Mouse (Mus musculus): Measurements from ENCODE around the gene Reep3.

The Reep3 gene

DNA sequence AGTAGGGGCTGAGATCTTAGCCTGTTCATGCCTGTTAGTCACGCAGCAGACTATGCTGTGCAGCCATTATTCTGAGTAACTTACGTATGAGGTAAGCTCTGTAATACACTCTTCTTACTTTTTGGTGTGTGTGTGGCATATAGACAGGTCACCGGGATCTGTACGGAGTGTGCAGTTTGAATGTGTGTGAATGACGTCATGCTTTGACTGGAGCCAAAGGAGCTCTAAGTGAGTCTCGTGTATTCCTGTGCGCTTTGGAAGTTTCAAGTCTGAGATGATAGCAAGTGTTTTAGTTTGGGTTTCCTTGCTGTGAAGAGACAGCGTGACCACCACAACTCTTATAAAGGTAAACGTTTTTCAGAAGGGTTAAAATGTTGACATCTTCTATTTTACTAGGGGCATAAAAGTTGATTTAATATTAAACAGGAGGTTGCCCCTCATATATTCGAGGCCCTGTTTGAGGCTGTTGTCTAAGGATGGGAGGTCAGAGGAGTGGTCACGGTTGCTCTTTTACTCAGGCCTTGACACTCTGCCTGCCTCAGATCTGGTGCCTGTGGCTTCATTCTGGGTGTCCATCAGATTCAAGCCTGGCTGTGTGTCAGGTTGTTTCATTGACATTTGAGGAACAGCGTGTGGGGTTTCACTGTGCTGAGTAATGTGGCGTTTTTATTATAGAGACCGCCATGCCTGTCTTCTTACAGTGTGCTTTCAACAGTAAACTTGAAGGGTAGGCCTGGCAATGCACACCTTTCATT, 14.5 kb upstream of the Reep3 start:
- no peak for DNase-seq (ENCODE audit: low spot score)

DNA sequence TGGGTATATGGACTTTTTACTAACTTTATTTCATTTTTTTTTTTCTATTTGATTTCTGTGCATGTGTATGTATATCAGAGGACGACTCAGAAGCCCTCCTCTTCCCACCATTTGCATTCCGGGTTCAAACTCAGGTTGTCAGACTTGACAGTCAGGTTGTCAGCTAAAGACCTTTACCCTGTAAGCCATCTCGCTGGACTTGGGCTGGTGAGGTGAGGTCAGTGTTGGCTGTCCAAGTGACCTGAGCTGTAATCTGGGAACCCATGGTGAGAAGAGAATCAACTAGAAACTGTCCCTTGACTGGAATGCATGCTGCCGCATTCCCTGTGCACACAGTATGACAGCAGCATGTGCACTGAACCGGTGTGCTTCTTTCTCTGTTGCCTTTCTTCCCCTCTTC, 12.9 kb upstream of the Reep3 start:
- DNase-seq (ENCODE audit: low spot score), result no peak

DNA sequence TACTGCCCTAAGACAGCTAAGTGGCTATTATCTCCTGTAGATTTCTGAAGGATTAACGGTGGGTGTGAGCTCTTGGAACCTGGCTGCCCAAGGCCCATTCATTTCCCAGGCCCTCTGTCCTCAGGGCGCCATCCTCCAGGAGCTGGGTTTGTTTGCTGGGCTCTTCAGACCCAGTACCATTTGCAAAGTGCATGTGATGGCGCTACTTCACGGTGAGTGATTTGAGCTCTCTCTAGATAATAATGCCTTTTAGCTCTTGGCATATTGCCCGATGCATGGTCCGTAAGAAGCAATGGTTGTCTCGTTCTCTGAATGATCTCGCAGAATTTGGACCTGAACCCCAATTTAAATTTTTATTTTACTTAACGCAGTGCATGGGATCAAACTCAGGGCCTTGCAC, 11.4 kb upstream of the Reep3 start:
- no peak for DNase-seq (ENCODE audit: low spot score)

- DNase-seq (ENCODE audit: low spot score), result no peak
Measured at GRCm38 (mm10) chr10:67107017-67107761, 10.4 kb upstream of the Reep3 start.

DNA sequence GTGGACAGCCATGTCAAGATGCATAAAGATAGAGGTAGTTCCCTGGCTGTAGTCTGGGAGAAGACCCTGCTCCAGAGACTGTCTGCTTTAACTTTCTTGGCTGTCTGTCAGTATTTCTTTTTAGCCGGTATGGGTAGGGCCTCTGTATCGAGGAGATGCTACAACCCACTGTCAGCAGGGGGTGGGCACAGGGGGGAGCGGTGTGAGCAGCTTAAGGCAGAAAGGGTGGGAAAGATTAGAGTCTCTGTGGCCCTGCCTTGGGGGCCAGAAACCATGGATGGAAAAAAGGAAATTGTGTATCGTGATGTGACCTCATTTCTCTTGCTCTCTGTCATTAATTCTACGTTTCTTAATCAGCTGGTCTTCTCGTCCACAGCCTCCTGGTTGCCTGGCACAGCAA, 9.7 kb upstream of the Reep3 start:
- no peak for DNase-seq (ENCODE audit: low spot score)

DNA sequence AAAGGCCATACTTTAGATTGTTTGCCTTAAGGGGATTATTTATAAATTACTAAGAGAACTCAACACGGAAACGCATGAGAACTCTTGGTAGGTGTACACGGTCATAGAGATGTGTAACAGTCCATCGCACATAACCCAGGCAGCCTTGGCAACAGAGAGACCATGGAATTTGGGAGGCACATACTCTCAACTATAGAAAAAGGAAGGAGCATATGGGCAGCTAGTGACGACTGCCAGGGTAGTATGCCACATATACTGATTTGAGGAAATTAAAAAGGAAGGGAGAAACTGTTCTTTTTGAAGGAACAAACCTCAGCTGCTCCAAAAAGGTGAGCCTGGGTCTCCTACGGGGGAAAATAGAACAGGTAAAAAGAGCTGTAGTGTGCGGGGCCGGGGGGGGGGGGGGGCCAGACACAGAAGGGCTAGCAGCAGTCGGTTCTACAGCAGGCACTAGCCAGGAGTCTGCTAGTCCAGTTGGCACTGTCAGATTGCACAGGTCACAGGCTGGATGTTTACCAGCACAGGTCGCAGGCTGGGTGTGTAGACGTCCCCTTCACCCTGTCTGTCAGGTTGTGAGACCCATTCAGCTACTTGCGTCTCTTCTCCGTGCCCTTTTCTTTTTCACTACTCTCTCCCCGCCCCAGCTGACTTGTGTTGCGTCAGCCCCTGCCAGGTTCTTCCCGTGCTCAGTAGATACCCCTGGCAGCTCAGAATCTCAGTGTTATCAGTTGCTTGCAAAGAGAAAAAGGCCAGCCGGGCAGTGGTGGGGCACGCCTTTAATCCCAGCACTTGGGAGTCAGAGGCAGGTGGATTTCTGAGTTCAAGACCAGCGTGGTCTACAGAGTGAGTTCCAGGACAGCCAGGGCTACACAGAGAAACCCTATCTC, 8.8 kb upstream of the Reep3 start:
- DNase-seq (ENCODE audit: low spot score), result no peak

GRCm38 (mm10) chr10:67104543-67104942, 7.8 kb upstream of the Reep3 start:
- no peak for DNase-seq (ENCODE audit: low spot score)

DNA sequence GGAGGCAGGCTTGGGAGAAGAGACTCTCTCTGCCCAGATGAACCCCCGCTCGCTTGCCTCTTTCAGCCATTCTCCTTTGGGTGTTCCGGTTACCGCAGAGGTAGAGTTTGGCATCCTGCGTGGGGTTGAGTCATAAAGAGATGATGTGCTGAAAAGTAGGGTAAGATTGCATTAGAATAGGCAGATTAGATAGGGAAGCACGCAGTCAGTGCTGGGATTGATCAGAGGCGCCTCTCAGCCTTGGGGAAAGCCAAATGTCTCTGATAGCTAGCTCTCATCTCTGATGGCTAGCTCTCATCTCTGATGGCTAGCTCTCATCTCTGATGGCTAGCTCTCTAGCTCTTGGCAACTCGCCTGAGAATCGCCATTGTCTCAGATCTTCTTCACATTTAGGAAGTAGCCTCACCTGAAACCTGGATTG, 4.1 kb upstream of the Reep3 start:
- no peak for DNase-seq (ENCODE audit: low spot score)

DNA sequence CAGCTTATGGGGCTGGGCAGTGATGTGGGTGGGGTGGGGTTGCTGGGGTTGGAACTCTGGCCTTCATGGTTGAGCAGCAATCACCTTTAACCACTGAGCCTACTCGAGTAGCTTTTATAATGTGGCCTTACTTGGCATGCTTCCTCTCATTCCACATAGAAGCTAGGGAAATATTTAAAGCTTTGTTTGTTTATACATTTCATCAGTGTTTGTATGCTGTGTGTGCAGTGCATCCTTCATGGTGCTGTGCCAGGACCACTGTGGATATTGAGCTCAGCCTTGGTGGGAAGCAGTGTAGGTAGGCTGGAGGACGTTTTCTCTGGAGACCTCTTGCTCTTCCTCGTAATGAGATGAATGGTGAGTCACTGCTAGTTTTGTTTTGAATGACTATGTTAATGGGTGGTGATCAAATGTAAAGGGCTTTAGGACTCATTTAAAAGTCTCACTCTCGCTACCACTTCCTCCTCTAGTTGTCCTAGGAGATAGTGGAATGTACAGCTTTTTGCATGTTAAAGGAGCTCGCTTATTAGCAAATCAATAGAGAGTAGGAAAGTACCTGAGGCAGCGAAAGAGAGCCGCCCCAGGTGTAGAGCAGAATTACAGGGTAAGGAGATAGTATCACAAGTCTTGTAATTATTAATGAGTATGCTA, 3.4 kb upstream of the Reep3 start:
- DNase-seq (ENCODE audit: low spot score), result no peak

DNA sequence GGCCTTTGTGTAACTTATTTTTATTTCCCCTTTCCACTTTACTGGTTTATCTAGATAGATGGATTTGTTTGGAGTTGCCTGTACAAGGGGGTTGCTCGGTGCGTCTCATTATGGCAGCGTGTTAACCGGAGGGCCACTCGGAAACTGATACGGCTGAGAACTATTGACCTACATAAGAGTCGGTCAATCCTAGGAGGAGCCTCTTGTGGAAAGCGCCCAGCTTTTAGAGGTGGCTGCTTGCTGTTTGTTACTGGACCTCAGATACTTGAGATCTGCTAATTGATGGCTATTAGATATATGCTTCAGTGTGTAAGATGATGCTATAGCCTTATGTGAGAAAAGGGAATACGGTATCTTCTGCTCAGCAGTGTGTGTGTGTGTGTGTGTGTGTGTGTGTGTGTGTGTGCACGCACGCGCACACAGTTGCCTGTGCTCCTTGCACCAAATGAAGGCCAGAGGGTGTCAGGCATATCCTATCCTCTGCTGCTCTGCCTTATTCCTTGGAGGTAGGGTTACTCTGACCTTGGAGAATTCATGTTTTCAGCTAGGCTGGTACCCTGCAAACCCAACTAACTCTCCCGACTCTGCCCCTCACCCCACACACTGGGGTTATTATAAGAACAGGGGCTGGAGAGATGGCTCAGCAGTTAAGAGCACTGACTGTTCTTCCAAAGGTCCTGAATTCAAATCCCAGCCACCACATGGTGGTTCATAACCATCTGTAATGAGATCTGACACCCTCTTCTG, 2.6 kb upstream of the Reep3 start:
- no peak for DNase-seq (ENCODE audit: low spot score)

DNA sequence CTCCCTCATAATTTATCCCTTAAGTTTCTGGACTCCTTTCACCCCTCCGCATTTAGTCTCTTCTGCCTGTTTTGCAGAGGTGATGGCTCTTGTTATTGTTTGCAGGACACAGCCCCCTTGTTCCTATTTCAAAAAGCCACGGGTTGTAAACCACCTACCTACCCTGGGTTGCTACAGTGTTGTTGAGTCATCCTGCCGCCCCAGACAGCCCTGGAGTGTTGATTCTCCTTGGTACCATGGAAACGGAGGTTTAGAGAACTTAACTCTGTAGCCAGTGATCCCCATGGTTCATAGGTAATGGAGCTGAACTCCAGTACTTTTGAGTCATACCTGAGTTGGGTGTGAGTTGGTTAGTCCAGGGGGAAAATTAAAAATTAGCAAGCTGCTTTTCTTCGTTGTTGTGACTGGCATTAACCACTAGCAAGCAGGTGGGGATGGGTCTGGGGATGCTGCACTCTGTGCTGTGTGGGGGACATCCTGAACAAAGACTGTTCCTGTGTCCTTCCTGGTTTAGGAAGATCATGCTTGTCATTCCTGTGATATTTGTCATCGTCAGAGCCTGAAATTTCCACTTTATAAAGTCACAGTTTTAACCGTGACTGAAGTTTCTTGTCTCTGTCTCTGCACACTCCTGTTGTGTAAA, 1.8 kb upstream of the Reep3 start:
- DNase-seq (ENCODE audit: low spot score), result no peak

DNA sequence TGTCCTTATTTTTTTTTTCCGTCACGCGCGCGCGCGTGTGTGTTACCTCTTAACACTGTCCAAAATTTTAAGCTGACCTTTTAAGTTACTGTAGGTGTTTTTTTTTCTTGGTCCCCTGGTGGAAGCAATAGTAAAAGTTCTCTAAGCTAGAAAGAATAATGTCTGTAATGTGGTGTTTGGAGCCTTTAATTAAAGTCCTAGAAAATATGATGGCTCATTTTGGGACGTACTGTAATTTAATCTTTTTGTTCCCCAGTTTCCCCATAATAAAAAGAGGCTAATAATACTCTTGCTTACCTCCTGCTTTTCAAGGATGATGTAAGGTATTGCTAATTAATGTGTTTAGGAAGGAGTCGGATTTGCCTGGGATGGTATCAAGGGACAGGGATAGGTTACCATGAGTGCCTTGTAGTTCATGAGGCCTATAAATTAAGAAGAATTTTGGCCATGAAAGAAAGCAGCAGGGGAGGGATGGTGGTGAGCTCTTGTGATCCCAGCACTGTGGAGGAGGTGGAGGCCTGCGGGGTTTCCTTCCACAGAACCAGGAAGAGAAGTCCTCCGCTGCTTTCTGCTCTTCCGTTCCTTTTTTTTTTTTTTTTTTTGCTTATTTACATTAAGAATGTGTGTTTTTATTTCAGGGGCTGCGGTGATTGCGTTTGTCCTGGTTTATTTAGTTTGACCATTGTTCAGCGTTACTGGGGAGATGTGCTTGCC, 849 bp upstream of the Reep3 start:
- no peak for DNase-seq (ENCODE audit: low spot score)

DNA sequence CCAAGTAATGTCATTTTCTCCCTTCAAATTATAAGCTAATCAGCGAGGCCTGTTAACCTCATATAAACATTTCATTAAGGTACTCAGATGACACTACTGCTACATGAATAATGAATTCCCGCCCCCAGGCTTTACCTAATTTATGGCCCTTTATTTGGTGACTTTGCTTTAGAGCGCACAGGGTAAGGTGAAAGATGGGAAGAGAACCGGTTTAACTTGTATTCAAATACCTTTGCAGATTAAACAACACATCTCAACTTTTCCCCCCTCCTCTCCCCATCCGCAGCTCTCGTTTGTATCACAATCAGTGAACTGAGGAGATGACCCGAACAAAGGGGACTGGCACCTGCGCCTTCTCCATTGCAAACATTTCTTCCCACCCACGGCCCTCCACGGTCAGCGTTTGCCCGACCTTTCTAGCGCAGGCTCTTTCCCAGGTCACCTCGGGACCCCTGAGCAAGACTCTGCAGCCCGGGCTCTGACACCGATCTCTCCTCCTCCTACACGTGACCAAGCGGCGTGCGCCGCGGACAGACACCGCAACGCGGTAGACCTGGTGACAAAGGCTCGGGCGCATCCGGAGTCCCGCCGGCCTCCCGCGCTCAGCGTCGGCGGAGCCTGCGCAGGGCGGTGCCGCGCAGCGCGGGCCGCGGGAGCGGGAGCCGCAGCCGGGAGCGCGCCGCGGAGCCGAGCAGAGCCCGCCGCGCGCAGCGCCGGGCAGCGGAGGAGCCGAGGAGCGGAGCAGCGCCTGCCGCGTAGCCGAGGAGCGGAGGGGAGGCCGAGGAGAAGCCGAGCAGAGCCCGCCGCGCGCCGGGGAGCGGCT, 736 bp downstream of the Reep3 start, which contains the start of gene Jmjd1c:
Gene Jmjd1c (plus strand): TSS at position 328 of the 823 bp plus-strand sequence.
- DNase-seq (ENCODE audit: low spot score), result peak; percentile 75

- no peak for DNase-seq (ENCODE audit: low spot score)
Measured at GRCm38 (mm10) chr10:67094922-67095321, 1.8 kb downstream of the Reep3 start.

GRCm38 (mm10) chr10:67090611-67091010, 6.1 kb downstream of the Reep3 start:
- DNase-seq (ENCODE audit: low spot score), result no peak

GRCm38 (mm10) chr10:67087447-67088226, 9.1 kb downstream of the Reep3 start:
- no peak for DNase-seq (ENCODE audit: low spot score)

GRCm38 (mm10) chr10:67085916-67086315, 10.8 kb downstream of the Reep3 start:
- no peak for DNase-seq (ENCODE audit: low spot score)

GRCm38 (mm10) chr10:67085124-67085523, 11.6 kb downstream of the Reep3 start:
- DNase-seq (ENCODE audit: low spot score), result no peak
